Mouse (Mus musculus) left cerebral cortex, adult 18-20 months (tissue): ENCODE measurements around the gene Kdm2a. TPM values are rescaled to one million over a fixed set of nuclear protein-coding genes. Genes with fewer than 3 reads are reported as not detected.

Experiments
- DNase-seq, 2 experiments: peaks; one replicate each; pipeline ENCODE4 v3.0.0; 2021 to 2022; ENCODE audit warnings: low spot score in 2 of 2, mixed read lengths in 1 of 2
- total RNA-seq, 2 experiments: library from RNA; stranded (reverse); gene quantifications; 2 replicates each; pipeline ENCODE4 v1.2.3; 2021

Kdm2a gene
- total RNA-seq, 2 experiments from 2014 or later: 74.0 to 77.0 TPM

GRCm38 (mm10) chr19:4300852-4301734, 97.0 kb downstream of the Kdm2a start:
- peak in 1 of 2 experiments; percentile 51 for DNase-seq

- DNase-seq: no peak
These were observed 97.8 kb downstream of the Kdm2a start for GRCm38 (mm10) chr19:4300271-4300704.

- no peak for DNase-seq
These were observed 98.4 kb downstream of the Kdm2a start for GRCm38 (mm10) chr19:4299574-4300270.

- DNase-seq: no peak
These were observed 99.0 kb downstream of the Kdm2a start for GRCm38 (mm10) chr19:4299126-4299525.

GRCm38 (mm10) chr19:4298322-4299121, 99.6 kb downstream of the Kdm2a start:
- DNase-seq: no peak

GRCm38 (mm10) chr19:4297851-4298250, 100.2 kb downstream of the Kdm2a start:
- DNase-seq: no peak

GRCm38 (mm10) chr19:4296611-4297010, 101.5 kb downstream of the Kdm2a start:
- no peak for DNase-seq

- DNase-seq: no peak
These were observed 102.7 kb downstream of the Kdm2a start for GRCm38 (mm10) chr19:4295391-4295790.

- no peak for DNase-seq
These were observed 103.5 kb downstream of the Kdm2a start for GRCm38 (mm10) chr19:4294381-4295097.

GRCm38 (mm10) chr19:4291161-4291560, 106.9 kb downstream of the Kdm2a start:
- no peak for DNase-seq

GRCm38 (mm10) chr19:4290749-4291148, 107.3 kb downstream of the Kdm2a start:
- no peak for DNase-seq

GRCm38 (mm10) chr19:4283653-4284052, 114.4 kb downstream of the Kdm2a start:
- DNase-seq: no peak

- peak; percentile 87 to 95 for DNase-seq
These were observed 115.1 kb downstream of the Kdm2a start, which contains the start of gene Ankrd13d for GRCm38 (mm10) chr19:4282898-4283553. Ankrd13d (minus strand) TSS chr19:4283137.

- DNase-seq: no peak
These were observed 117.7 kb downstream of the Kdm2a start for GRCm38 (mm10) chr19:4280425-4280824.

- DNase-seq: no peak
These were observed 118.6 kb downstream of the Kdm2a start for GRCm38 (mm10) chr19:4279487-4279886.

GRCm38 (mm10) chr19:4270972-4271371, 127.1 kb downstream of the Kdm2a start:
- no peak for DNase-seq

GRCm38 (mm10) chr19:4270187-4270586, 127.9 kb downstream of the Kdm2a start:
- no peak for DNase-seq

GRCm38 (mm10) chr19:4268566-4269361, 129.3 kb downstream of the Kdm2a start, which contains the start of gene Ssh3:
Ssh3 (minus strand) TSS chr19:4269180.
- DNase-seq: peak; percentile 66 to 77

- DNase-seq: no peak
These were observed 132.1 kb downstream of the Kdm2a start for GRCm38 (mm10) chr19:4265956-4266355.
